Mouse (Mus musculus) spleen, adult 2 months (tissue): ENCODE results near the gene Mknk1.

ENCODE experiments used
- CTCF ChIP-seq: fragments of 200-500 bp; IDR thresholded peaks from 2 replicates; pipeline ENCODE4 v1.5.1; 2011; ENCODE audit warnings: mild to moderate bottlenecking, inconsistent platforms; ENCODE audit not compliant: insufficient read depth, insufficient read length, insufficient replicate concordance; ENCODE audit errors: extremely low read depth
- POLR2A ChIP-seq: fragments of 200-500 bp; IDR thresholded peaks from 2 replicates; pipeline ENCODE4 v1.6.1; 2011; ENCODE audit warnings: low read depth, low read length, inconsistent platforms

DNA sequence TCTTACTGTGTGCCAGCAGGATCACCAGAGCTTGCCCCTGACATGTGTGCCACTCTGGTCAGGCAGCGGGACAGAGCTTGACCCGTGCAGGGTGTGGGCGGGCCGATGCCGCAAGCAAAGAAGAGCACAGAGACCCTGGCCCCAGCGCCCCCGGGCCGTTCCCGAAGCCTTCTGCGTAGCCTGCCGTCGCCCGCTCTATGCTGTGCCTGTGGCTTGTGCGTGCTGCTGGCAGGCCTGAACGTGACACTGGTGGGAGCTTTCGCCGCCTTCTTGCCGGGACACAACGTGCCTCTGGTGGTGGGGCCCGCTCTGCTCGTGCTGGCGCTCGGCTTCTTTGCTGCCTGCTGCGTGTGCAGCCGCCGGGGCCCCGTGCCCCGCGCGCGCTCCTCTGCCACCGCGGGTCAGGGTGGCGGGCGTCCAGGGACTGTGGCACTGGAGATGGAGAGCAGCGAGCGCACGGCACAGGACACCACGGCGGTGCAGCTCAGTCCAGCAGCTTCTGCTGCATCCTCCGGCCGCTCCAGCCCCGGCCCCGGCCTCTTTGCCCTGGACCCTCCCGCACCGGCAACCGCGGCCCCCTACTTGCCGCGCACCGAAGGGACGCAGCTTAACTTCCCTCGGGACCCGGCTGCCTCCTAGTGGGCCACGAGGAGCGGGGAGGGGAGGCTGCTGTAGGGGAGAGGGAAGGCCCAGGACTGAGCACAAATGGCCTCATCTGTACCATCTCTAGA is 59.1 kb downstream of the Mknk1 start:
- TF ChIP-seq CTCF (no peak), POLR2A (no peak)
